In the genomic region with DNA sequence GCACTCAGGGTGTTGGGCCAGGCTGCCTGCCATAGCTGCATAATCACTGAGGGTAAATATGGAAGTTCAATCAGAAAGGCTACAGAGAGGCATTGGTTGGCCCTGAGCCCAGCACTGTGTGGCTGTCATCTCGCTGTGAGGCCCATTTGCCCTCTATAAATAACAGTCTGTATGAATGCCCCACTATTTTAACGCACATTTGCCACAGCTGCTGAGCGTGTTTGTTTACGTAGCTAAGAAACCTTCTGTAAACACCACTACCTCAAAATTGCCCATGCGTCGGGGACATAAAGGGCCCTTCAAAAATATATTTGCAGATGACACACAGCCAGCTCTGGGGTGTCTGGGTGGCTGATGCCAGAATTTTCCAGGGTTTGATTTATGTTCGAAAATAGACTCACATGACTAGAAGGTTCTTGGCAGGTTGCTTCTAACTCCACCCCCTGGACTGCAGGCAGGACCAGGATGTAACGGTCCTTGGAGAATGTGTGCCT, we compare ENCODE assay signal across 9 mouse cellular contexts.
DNase-seq lines count a peak whose midpoint lies in the region; ATAC-seq and TF ChIP-seq lines count a peak whose summit lies in the region.
"Had no signal": no experiment of that assay in that cellular context is flagged by ENCODE, and none has a peak within 500 bp of the region (broad histone marks: within the 10 kb centered on the region; RNA-seq: fewer than 3 reads in every experiment).

No protein-coding gene starts in this region.

- TF ChIP-seq CTCF in lung, adult 2 months (IDR thresholded peaks at IDR 0.05; ENCODE audit: insufficient read depth, low read length): no peak

- no peaks in the 10 kb centered on the region for H3K9me3 ChIP-seq in lung, embryonic 15.5 days
- H3K9me3 ChIP-seq in heart, embryonic 11.5 days (replicated peaks; ENCODE audit: control insufficient read depth, low read length): no peaks in the 10 kb centered on the region
- no peaks in the 10 kb centered on the region for H3K9me3 ChIP-seq in lung, embryonic 16.5 days (ENCODE audit: control insufficient read depth, low read length)

- no peak for DNase-seq in lung, adult 2 months
- DNase-seq in cerebellum, postnatal 14 days: peak; percentile 73 to 82
- no peak for DNase-seq in liver
- no peak for DNase-seq in spleen, postnatal 14 days (ENCODE audit: low spot score in 2 of 2)

- H3K4me2 ChIP-seq in lung, embryonic 15.5 days: peak overlapping the region; percentile 12; the same call in 1 of the 2 replicates
- H3K4me2 ChIP-seq in heart, embryonic 11.5 days: no peak overlapping the region
- H3K4me2 ChIP-seq in lung, embryonic 16.5 days (ENCODE audit: low read depth, low read length): no peak overlapping the region

- ATAC-seq in lung, embryonic 15.5 days (ENCODE audit: borderline replicate concordance, extremely low read depth, low FRiP score, low TSS enrichment): peak; percentile 81
- 0 out of 2 replicates have a peak, but pooled peaks have one; percentile 14 for ATAC-seq in heart, embryonic 11.5 days (replicated peaks; ENCODE audit: insufficient number of reproducible peaks, low FRiP score, low TSS enrichment)
- peak; percentile 90 for ATAC-seq in lung, embryonic 16.5 days (ENCODE audit: low read depth)
- no peak for ATAC-seq in activated CD4-positive, CD25-positive, alpha-beta regulatory T cell, adult 4 months
- ATAC-seq: Patski had no signal

- no peak for TF ChIP-seq POLR2A in lung, adult 2 months (IDR thresholded peaks at IDR 0.05; ENCODE audit: borderline replicate concordance, extremely low read depth, low read depth, low read length)

- H3K27ac ChIP-seq in lung, embryonic 15.5 days: peak overlapping the region; percentile 13; the same call in 1 of the 2 replicates
- peak overlapping the region; percentile 77 for H3K27ac ChIP-seq in heart, embryonic 11.5 days (ENCODE audit: low read depth, low read length)
- H3K27ac ChIP-seq in lung, embryonic 16.5 days (ENCODE audit: low read length): peak overlapping the region; percentile 31

- H3K36me3 ChIP-seq in lung, embryonic 15.5 days: no peaks in the 10 kb centered on the region
- no peaks in the 10 kb centered on the region for H3K36me3 ChIP-seq in heart, embryonic 11.5 days (ENCODE audit: control insufficient read depth, insufficient read depth, low read length)
- no peaks in the 10 kb centered on the region for H3K36me3 ChIP-seq in lung, embryonic 16.5 days (ENCODE audit: control insufficient read depth, insufficient read depth, low read length)

- no peaks in the 10 kb centered on the region for H3K27me3 ChIP-seq in lung, embryonic 15.5 days
- no peaks in the 10 kb centered on the region; the same call in 1 of the 2 replicates for H3K27me3 ChIP-seq in heart, embryonic 11.5 days (ENCODE audit: control insufficient read depth, insufficient read depth, low read length)
- no peaks in the 10 kb centered on the region for H3K27me3 ChIP-seq in lung, embryonic 16.5 days (ENCODE audit: control insufficient read depth, insufficient read depth, low read depth, low read length)

- 20% methylated on average over 8 of the region's 8 CpGs for WGBS in lung, embryonic 15.5 days
- 20% methylated on average over 8 of the region's 8 CpGs for WGBS in lung, adult 2 months
- 58% methylated on average over 8 of the region's 8 CpGs for WGBS in heart, embryonic 11.5 days (ENCODE audit: insufficient replicate concordance)
- WGBS in lung, embryonic 16.5 days: 18% methylated on average over 8 of the region's 8 CpGs

- no peak overlapping the region for H3K9ac ChIP-seq in lung, embryonic 15.5 days
- no peak overlapping the region for H3K9ac ChIP-seq in heart, embryonic 11.5 days (ENCODE audit: low read depth, low read length)
- no peak overlapping the region for H3K9ac ChIP-seq in lung, embryonic 16.5 days (ENCODE audit: low read length)

- H3K4me1 ChIP-seq in lung, embryonic 15.5 days: peaks cover 8% of the 10 kb centered on the region; the same call in 1 of the 2 replicates
- H3K4me1 ChIP-seq in lung, adult 2 months (ENCODE audit: control insufficient read depth, insufficient read depth, low read length): no peaks in the 10 kb centered on the region; the same call in 1 of the 2 replicates
- H3K4me1 ChIP-seq in heart, embryonic 11.5 days (ENCODE audit: control insufficient read depth, insufficient read depth, low read length): no peaks in the 10 kb centered on the region
- H3K4me1 ChIP-seq in lung, embryonic 16.5 days (replicated peaks; ENCODE audit: control insufficient read depth, insufficient read depth, low read length): peaks cover 9% of the 10 kb centered on the region

- no peak overlapping the region for H3K4me3 ChIP-seq in lung, embryonic 15.5 days
- H3K4me3 ChIP-seq in lung, adult 2 months (replicated peaks; ENCODE audit: extremely low read depth, low read depth, low read length): no peak overlapping the region
- no peak overlapping the region for H3K4me3 ChIP-seq in heart, embryonic 11.5 days (ENCODE audit: low read depth, low read length)
- no peak overlapping the region for H3K4me3 ChIP-seq in lung, embryonic 16.5 days (ENCODE audit: low read length)

Comparison
In these comparisons a context has a peak if more than half of its experiments do, and no peak if none do; other contexts are left out.
1. H3K27ac ChIP-seq: peak in every context shown above with its lines; median percentile 77 in heart, embryonic 11.5 days; 31 in lung, embryonic 16.5 days; 13 in lung, embryonic 15.5 days.
2. DNase-seq: peak in cerebellum, postnatal 14 days (2 of 2); none in lung, adult 2 months (single experiment), liver (single experiment) and spleen, postnatal 14 days (0 of 2).